Mouse (Mus musculus) hindbrain, embryonic 11.5 days (tissue): Measurements from ENCODE around the gene A030005L19Rik. TPM values are rescaled to one million over a fixed set of nuclear protein-coding genes. Genes with fewer than 3 reads are reported as not detected.

ENCODE experiments used
- ATAC-seq: fragments of 200-750 bp; cut with Nextera tagmentation; 2 replicates; pipeline ENCODE4 v1.8.0; 2017; ENCODE audit warnings: mild to moderate bottlenecking, moderate TSS enrichment, moderate library complexity; ENCODE audit not compliant: low FRiP score
- DNase-seq: peaks from one replicate; pipeline ENCODE4 v3.0.0-alpha.2; 2015; ENCODE audit warnings: low spot score
- H3K27ac ChIP-seq: fragments of 300-500 bp; sonication (generic); 2 replicates; pipeline ENCODE4 v1.5.1; 2014; ENCODE audit warnings: mild to moderate bottlenecking, low read depth, low read length
- H3K27me3 ChIP-seq: fragments of 300-500 bp; sonication (generic); 2 replicates; pipeline ENCODE4 v1.6.1; 2014; ENCODE audit warnings: mild to moderate bottlenecking, low read length, moderate library complexity, mixed read lengths; ENCODE audit not compliant: control insufficient read depth, insufficient read depth
- H3K36me3 ChIP-seq: fragments of 300-500 bp; sonication (generic); 2 replicates; pipeline ENCODE4 v1.6.1; 2014; ENCODE audit warnings: mild to moderate bottlenecking, low read length, moderate library complexity, mixed read lengths; ENCODE audit not compliant: control insufficient read depth, insufficient read depth
- H3K4me1 ChIP-seq: fragments of 300-500 bp; sonication (generic); replicated peaks from 2 replicates; pipeline ENCODE4 v1.6.1; 2014; ENCODE audit warnings: low read length, mixed read lengths; ENCODE audit not compliant: control insufficient read depth, insufficient read depth
- H3K4me2 ChIP-seq: fragments of 300-500 bp; sonication (generic); replicated peaks from 2 replicates; pipeline ENCODE4 v1.6.1; 2014; ENCODE audit warnings: mild to moderate bottlenecking, low read depth, low read length
- H3K4me3 ChIP-seq: fragments of 300-500 bp; sonication (generic); 2 replicates; pipeline ENCODE4 v1.5.1; 2014; ENCODE audit warnings: low read depth, low read length
- H3K9ac ChIP-seq: fragments of 300-500 bp; sonication (generic); 2 replicates; pipeline ENCODE4 v1.6.1; 2014; ENCODE audit warnings: low read depth, low read length
- H3K9me3 ChIP-seq: fragments of 300-500 bp; sonication (generic); 2 replicates; pipeline ENCODE4 v1.6.1; 2016; ENCODE audit warnings: low read length; ENCODE audit not compliant: control insufficient read depth
- WGBS: fragments of 180-500 bp; shearing (Covaris S2); extraction: QIAGEN DNeasy Blood & Tissue Kit; methylation state at CpG from one replicate; pipeline ENCODE4 v1.1.7; 2014; 5-methylcytosine and 5-hydroxymethylcytosine counted together
- polyA plus RNA-seq: library from polyadenylated mRNA; unstranded; fragments of >200 nt; fragmentation: Nextera tagmentation; extraction: Ambion mirVana; gene quantifications from 2 replicates; pipeline ENCODE4 v1.2.1, GENCODE M21; 2014

A030005L19Rik gene
- polyA plus RNA-seq, 1 experiment from 2014 or later = not detected

DNA sequence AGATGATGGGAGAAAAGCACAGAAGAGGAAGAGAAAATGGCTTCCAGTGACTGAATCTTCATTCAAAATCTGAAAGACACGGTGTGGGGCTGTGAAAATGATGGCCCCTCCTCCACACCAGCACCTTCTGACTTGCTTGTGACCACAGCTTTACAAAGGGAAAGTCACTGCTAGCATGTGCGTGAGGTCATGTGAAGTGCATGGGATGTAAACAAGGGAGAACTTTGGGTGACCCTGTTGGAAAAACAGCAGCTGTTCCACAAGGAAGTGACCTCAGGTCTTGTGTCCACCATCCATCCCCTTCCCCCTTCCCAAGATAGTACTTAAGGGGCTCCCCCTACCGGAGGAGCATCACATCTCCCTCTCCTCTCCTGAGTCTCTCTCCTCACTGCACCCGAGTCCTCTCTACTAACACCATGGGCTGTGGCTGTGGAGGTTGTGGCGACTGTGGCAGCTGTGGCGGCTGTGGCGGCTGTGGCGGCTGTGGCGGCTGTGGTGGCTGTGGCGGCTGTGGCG is 46.8 kb downstream of the A030005L19Rik start, which contains the start of gene Gm47955:
Gene Gm47955 (plus strand): TSS at position 417 of the 516 bp plus-strand sequence.
- whole genome bisulfite sequencing = 94% methylated on average over 11 of the region's 11 CpGs
- ATAC-seq (no peak), DNase-seq (no peak)
- Histone ChIP-seq H3K4me2 (no peak within 1 kb of the TSS), H3K4me3 (no peak within 1 kb of the TSS), H3K27ac (no peak within 1 kb of the TSS), H3K9me3 (no peaks in the 10 kb centered on the region), H3K9ac (no peak within 1 kb of the TSS), H3K36me3 (no peaks in the 10 kb centered on the region), H3K27me3 (no peaks in the 10 kb centered on the region), H3K4me1 (no peaks in the 10 kb centered on the region)

Other genes starting within 250 kb of the A030005L19Rik start
- 279 and 298 TPM in 2 replicates for gene Mff, start 188.4 kb upstream of the A030005L19Rik start, polyA plus RNA-seq
- not detected in 2 replicates for gene Tm4sf20, start 144.9 kb upstream of the A030005L19Rik start, polyA plus RNA-seq
- not detected in 2 replicates for gene Gm47791, start 142.1 kb upstream of the A030005L19Rik start, polyA plus RNA-seq
- gene Agfg1, start 73.8 kb upstream of the A030005L19Rik start, polyA plus RNA-seq = 47.2 and 54.4 TPM in 2 replicates
- gene A030014E15Rik, start 11.6 kb downstream of the A030005L19Rik start, polyA plus RNA-seq = not detected in 2 replicates
- gene Gm6217, start 18.1 kb downstream of the A030005L19Rik start, polyA plus RNA-seq = not detected in 2 replicates
- not detected in 2 replicates for gene A030003K21Rik, start 30.1 kb downstream of the A030005L19Rik start, polyA plus RNA-seq
- gene Gm7544, start 42.7 kb downstream of the A030005L19Rik start, polyA plus RNA-seq = not detected in 2 replicates
- not detected in 2 replicates for gene Gm47955, start 47.0 kb downstream of the A030005L19Rik start, polyA plus RNA-seq
- gene Gm47959, start 87.2 kb downstream of the A030005L19Rik start, polyA plus RNA-seq = not detected in 2 replicates
- gene Slc19a3, start 125.1 kb downstream of the A030005L19Rik start, polyA plus RNA-seq = 0.20 and 0.34 TPM in 2 replicates
- gene Krtap28-10, start 129.2 kb downstream of the A030005L19Rik start, polyA plus RNA-seq = not detected in 2 replicates
- gene Gm47969, start 131.6 kb downstream of the A030005L19Rik start, polyA plus RNA-seq = not detected in 2 replicates
- gene A030005K14Rik, start 146.1 kb downstream of the A030005L19Rik start, polyA plus RNA-seq = not detected in 2 replicates
- not detected in 2 replicates for gene Krtap28-13, start 147.6 kb downstream of the A030005L19Rik start, polyA plus RNA-seq
- not detected in 2 replicates for gene Ccl20, start 203.4 kb downstream of the A030005L19Rik start, polyA plus RNA-seq
- gene Daw1, start 246.4 kb downstream of the A030005L19Rik start, polyA plus RNA-seq = 0.63 and 0.83 TPM in 2 replicates